Mouse (Mus musculus): ENCODE data around the gene Sall4.
"Not testable (repeated sequence)": the region's sequence is repeated elsewhere in the genome, so short reads cannot be mapped to it uniquely, and the experiment has no call there.

Gene Sall4

GRCm38 (mm10) chr2:168767582-168767981 lies at the start of gene Sall4:
Gene Sall4, minus strand, starts transcription at chr2:168767943.
- no peak for DNase-seq

GRCm38 (mm10) chr2:168813243-168813642 lies 45.5 kb upstream of the Sall4 start:
- no peak for DNase-seq

- no peak for DNase-seq
Measured at GRCm38 (mm10) chr2:168809895-168810294, 42.2 kb upstream of the Sall4 start.

GRCm38 (mm10) chr2:168807681-168808080 lies 39.9 kb upstream of the Sall4 start:
- DNase-seq, result no peak

- DNase-seq, result no peak
Measured at GRCm38 (mm10) chr2:168803849-168804248, 36.1 kb upstream of the Sall4 start.

GRCm38 (mm10) chr2:168799326-168799725 lies 31.6 kb upstream of the Sall4 start:
- DNase-seq, result no peak

GRCm38 (mm10) chr2:168798921-168799320 lies 31.2 kb upstream of the Sall4 start:
- DNase-seq, result no peak

GRCm38 (mm10) chr2:168791115-168791802 lies 23.5 kb upstream of the Sall4 start:
- no peak for DNase-seq

- no peak for DNase-seq
Measured at GRCm38 (mm10) chr2:168786174-168786573, 18.4 kb upstream of the Sall4 start.

GRCm38 (mm10) chr2:168780596-168780995 lies 12.9 kb upstream of the Sall4 start:
- DNase-seq, result no peak

GRCm38 (mm10) chr2:168780024-168780423 lies 12.3 kb upstream of the Sall4 start:
- DNase-seq, result no peak

- no peak for DNase-seq
Measured at GRCm38 (mm10) chr2:168777481-168777880, 9.7 kb upstream of the Sall4 start.

- no peak for DNase-seq
Measured at GRCm38 (mm10) chr2:168776238-168776637, 8.5 kb upstream of the Sall4 start.

- DNase-seq, result no peak
Measured at GRCm38 (mm10) chr2:168769259-168769658, 1.5 kb upstream of the Sall4 start.

GRCm38 (mm10) chr2:168766538-168767361 lies 993 bp downstream of the Sall4 start:
- peak; percentile 27 for DNase-seq

GRCm38 (mm10) chr2:168765696-168766537 lies 1.8 kb downstream of the Sall4 start:
- no peak for DNase-seq

- peak; percentile 85 for DNase-seq
Measured at GRCm38 (mm10) chr2:168765065-168765681, 2.6 kb downstream of the Sall4 start.

- DNase-seq, result no peak
Measured at GRCm38 (mm10) chr2:168764460-168764867, 3.3 kb downstream of the Sall4 start.

GRCm38 (mm10) chr2:168763785-168764184 lies 4.0 kb downstream of the Sall4 start:
- no peak for DNase-seq

- DNase-seq, result no peak
Measured at GRCm38 (mm10) chr2:168762411-168762815, 5.3 kb downstream of the Sall4 start.

GRCm38 (mm10) chr2:168761954-168762353 lies 5.8 kb downstream of the Sall4 start:
- DNase-seq, result no peak

GRCm38 (mm10) chr2:168761141-168761540 lies 6.6 kb downstream of the Sall4 start:
- no peak for DNase-seq

GRCm38 (mm10) chr2:168744406-168744805 lies 23.3 kb downstream of the Sall4 start:
- DNase-seq, result not testable (repeated sequence)

Measured in thymus, postnatal 4 days (tissue).